Mouse (Mus musculus): ENCODE data around the gene Adad1. TPM values are rescaled to one million over a fixed set of nuclear protein-coding genes. Genes with fewer than 3 reads are reported as not detected.

The Adad1 gene
- polyA plus RNA-seq, 1 experiment from 2014 or later: 0.36 TPM

Other genes starting within 250 kb of the Adad1 start
- gene 4932438A13Rik, start 200.4 kb upstream of the Adad1 start, polyA plus RNA-seq (2016; fragmentation: Nextera tagmentation; extraction: Ambion mirVana): 22.5 and 22.8 TPM in 2 replicates
- gene Il2, start 62.4 kb downstream of the Adad1 start, polyA plus RNA-seq (2016; fragmentation: Nextera tagmentation; extraction: Ambion mirVana): 0.26 TPM in 1 of 2 replicates, not detected in the other
- gene Il21, start 169.1 kb downstream of the Adad1 start, polyA plus RNA-seq (2016; fragmentation: Nextera tagmentation; extraction: Ambion mirVana): not detected in 2 replicates
- 5.2 and 5.9 TPM in 2 replicates for gene Bbs12, start 249.0 kb downstream of the Adad1 start, polyA plus RNA-seq (2016; fragmentation: Nextera tagmentation; extraction: Ambion mirVana)
- 1.7 and 2.3 TPM in 2 replicates for gene Cetn4, start 249.2 kb downstream of the Adad1 start, polyA plus RNA-seq (2016; fragmentation: Nextera tagmentation; extraction: Ambion mirVana)